Mouse (Mus musculus): Measurements from ENCODE around the gene Tns3. TPM values are rescaled to one million over a fixed set of nuclear protein-coding genes. Genes with fewer than 3 reads are reported as not detected.

The Tns3 gene
- total and polyA plus RNA-seq, 3 experiments, result 0.22 TPM; not detected in 2

- TF ChIP-seq TAL1 (conservative IDR thresholded peaks at IDR 0.05; ENCODE audit: low read depth, low read length) (no peak), GATA2 (IDR thresholded peaks at IDR 0.05; ENCODE audit: borderline replicate concordance, low read depth, low read length) (no peak), POLR2AphosphoS5 (IDR thresholded peaks at IDR 0.05; ENCODE audit: insufficient replicate concordance, low read depth, low read length) (no peak), GATA1 (IDR thresholded peaks at IDR 0.05; ENCODE audit: borderline replicate concordance, low read length) (no peak), CTCF (IDR thresholded peaks at IDR 0.05; ENCODE audit: low read depth, low read length) (no peak)
These were observed 138.7 kb downstream of the Tns3 start for GRCm38 (mm10) chr11:8525463-8526145.

GRCm38 (mm10) chr11:8523344-8524126, 140.8 kb downstream of the Tns3 start:
- ATAC-seq (ENCODE audit: extremely low read depth, insufficient number of reproducible peaks, low FRiP score, poor library complexity, severe bottlenecking) (no peak), DNase-seq (ENCODE audit: low spot score) (no peak)
- Histone ChIP-seq H3K4me1 (ENCODE audit: insufficient read depth, low read depth, low read length) (no peaks in the 10 kb centered on the region), H3K9me3 (replicated peaks) (0 out of 2 replicates have a peak, but pooled peaks cover 4% of the 10 kb centered on the region), H3K27me3 (ENCODE audit: insufficient read depth, low read length) (no peaks in the 10 kb centered on the region), H3K4me3 (ENCODE audit: low read depth, low read length) (no peak overlapping the region), H3K36me3 (replicated peaks) (no peaks in the 10 kb centered on the region)
- TF ChIP-seq TAL1 (conservative IDR thresholded peaks at IDR 0.05; ENCODE audit: low read depth, low read length), result no peak
- TF ChIP-seq GATA1 (IDR thresholded peaks at IDR 0.05; ENCODE audit: borderline replicate concordance, low read length), result no peak
- no peak for TF ChIP-seq POLR2AphosphoS5 (IDR thresholded peaks at IDR 0.05; ENCODE audit: insufficient replicate concordance, low read depth, low read length)
- TF ChIP-seq GATA2 (IDR thresholded peaks at IDR 0.05; ENCODE audit: borderline replicate concordance, low read depth, low read length), result no peak
- no peak; the same call in 1 of the 2 replicates for TF ChIP-seq CTCF (IDR thresholded peaks at IDR 0.05; ENCODE audit: low read depth, low read length)

More at GRCm38 (mm10) chr11:8525463-8526145, 138.7 kb downstream of the Tns3 start:
- DNase-seq (ENCODE audit: low spot score) (no peak), ATAC-seq (ENCODE audit: extremely low read depth, insufficient number of reproducible peaks, low FRiP score, poor library complexity, severe bottlenecking) (no peak)
- Histone ChIP-seq H3K27me3 (ENCODE audit: insufficient read depth, low read length) (no peaks in the 10 kb centered on the region), H3K4me3 (ENCODE audit: low read depth, low read length) (no peak overlapping the region), H3K4me1 (ENCODE audit: insufficient read depth, low read depth, low read length) (no peaks in the 10 kb centered on the region), H3K9me3 (replicated peaks) (peaks cover 9% of the 10 kb centered on the region), H3K36me3 (replicated peaks) (no peaks in the 10 kb centered on the region)

GRCm38 (mm10) chr11:8513359-8514253, 150.7 kb downstream of the Tns3 start:
- Histone ChIP-seq H3K4me3 (ENCODE audit: low read depth, low read length) (no peak overlapping the region), H3K9me3 (replicated peaks) (0 out of 2 replicates have a peak, but pooled peaks cover 6% of the 10 kb centered on the region), H3K27me3 (ENCODE audit: insufficient read depth, low read length) (no peaks in the 10 kb centered on the region), H3K4me1 (ENCODE audit: insufficient read depth, low read depth, low read length) (no peaks in the 10 kb centered on the region), H3K36me3 (replicated peaks) (no peaks in the 10 kb centered on the region)
- TF ChIP-seq TAL1 (conservative IDR thresholded peaks at IDR 0.05; ENCODE audit: low read depth, low read length), result no peak
- no peak for TF ChIP-seq CTCF (IDR thresholded peaks at IDR 0.05; ENCODE audit: low read depth, low read length)
- TF ChIP-seq GATA2 (IDR thresholded peaks at IDR 0.05; ENCODE audit: borderline replicate concordance, low read depth, low read length), result no peak
- no peak for TF ChIP-seq POLR2AphosphoS5 (IDR thresholded peaks at IDR 0.05; ENCODE audit: insufficient replicate concordance, low read depth, low read length)
- no peak for TF ChIP-seq GATA1 (IDR thresholded peaks at IDR 0.05; ENCODE audit: borderline replicate concordance, low read length)
- ATAC-seq (ENCODE audit: extremely low read depth, insufficient number of reproducible peaks, low FRiP score, poor library complexity, severe bottlenecking) (no peak), DNase-seq (ENCODE audit: low spot score) (no peak)

- Histone ChIP-seq H3K27me3 (ENCODE audit: insufficient read depth, low read length) (no peaks in the 10 kb centered on the region), H3K4me3 (ENCODE audit: low read depth, low read length) (no peak overlapping the region), H3K4me1 (ENCODE audit: insufficient read depth, low read depth, low read length) (no peaks in the 10 kb centered on the region), H3K9me3 (replicated peaks) (0 out of 2 replicates have a peak, but pooled peaks cover 6% of the 10 kb centered on the region), H3K36me3 (replicated peaks) (no peaks in the 10 kb centered on the region)
- ATAC-seq (ENCODE audit: extremely low read depth, insufficient number of reproducible peaks, low FRiP score, poor library complexity, severe bottlenecking), result no peak
- no peak for TF ChIP-seq CTCF (IDR thresholded peaks at IDR 0.05; ENCODE audit: low read depth, low read length)
- no peak for TF ChIP-seq POLR2AphosphoS5 (IDR thresholded peaks at IDR 0.05; ENCODE audit: insufficient replicate concordance, low read depth, low read length)
- no peak for TF ChIP-seq GATA2 (IDR thresholded peaks at IDR 0.05; ENCODE audit: borderline replicate concordance, low read depth, low read length)
- TF ChIP-seq GATA1 (IDR thresholded peaks at IDR 0.05; ENCODE audit: borderline replicate concordance, low read length), result no peak
- no peak for TF ChIP-seq TAL1 (conservative IDR thresholded peaks at IDR 0.05; ENCODE audit: low read depth, low read length)
- no peak for DNase-seq (ENCODE audit: low spot score)
These were observed 154.0 kb downstream of the Tns3 start for GRCm38 (mm10) chr11:8510294-8510693.

GRCm38 (mm10) chr11:8509614-8510013, 154.7 kb downstream of the Tns3 start:
- ATAC-seq (ENCODE audit: extremely low read depth, insufficient number of reproducible peaks, low FRiP score, poor library complexity, severe bottlenecking), result no peak

More at GRCm38 (mm10) chr11:8509614-8510013, 154.7 kb downstream of the Tns3 start:
- H3K9me3 ChIP-seq (replicated peaks), result 0 out of 2 replicates have a peak, but pooled peaks cover 6% of the 10 kb centered on the region
- no peaks in the 10 kb centered on the region for H3K27me3 ChIP-seq (ENCODE audit: insufficient read depth, low read length)
- no peaks in the 10 kb centered on the region for H3K4me1 ChIP-seq (ENCODE audit: insufficient read depth, low read depth, low read length)
- no peak for DNase-seq (ENCODE audit: low spot score)
- no peak for TF ChIP-seq GATA1 (IDR thresholded peaks at IDR 0.05; ENCODE audit: borderline replicate concordance, low read length)
- TF ChIP-seq POLR2AphosphoS5 (IDR thresholded peaks at IDR 0.05; ENCODE audit: insufficient replicate concordance, low read depth, low read length), result no peak
- TF ChIP-seq CTCF (IDR thresholded peaks at IDR 0.05; ENCODE audit: low read depth, low read length), result no peak
- TF ChIP-seq GATA2 (IDR thresholded peaks at IDR 0.05; ENCODE audit: borderline replicate concordance, low read depth, low read length), result no peak
- no peak for TF ChIP-seq TAL1 (conservative IDR thresholded peaks at IDR 0.05; ENCODE audit: low read depth, low read length)
- no peaks in the 10 kb centered on the region for H3K36me3 ChIP-seq (replicated peaks)
- no peak overlapping the region for H3K4me3 ChIP-seq (ENCODE audit: low read depth, low read length)

Measured in G1E (cell line).